Mouse (Mus musculus): ENCODE measurements around the gene Pcyox1. TPM values are rescaled to one million over a fixed set of nuclear protein-coding genes. Genes with fewer than 3 reads are reported as not detected.

The Pcyox1 gene
- polyA plus RNA-seq, 1 experiment, result 0.46 TPM

- TF ChIP-seq GATA1 (IDR thresholded peaks at IDR 0.05; ENCODE audit: low read length) (no peak), TAL1 (IDR thresholded peaks at IDR 0.05; ENCODE audit: low read length) (no peak)
- no peaks in the 10 kb centered on the region for H3K36me3 ChIP-seq (ENCODE audit: control insufficient read depth)
- peaks cover 56% of the 10 kb centered on the region for H3K4me1 ChIP-seq (ENCODE audit: control insufficient read depth)
- peak overlapping the region; percentile 35 for H3K4me3 ChIP-seq (replicated peaks)
- no peaks in the 10 kb centered on the region for H3K9me3 ChIP-seq (ENCODE audit: control insufficient read depth, low read length)
- peaks cover 18% of the 10 kb centered on the region for H3K27me3 ChIP-seq (ENCODE audit: control insufficient read depth)
These were observed 4.0 kb upstream of the Pcyox1 start for GRCm38 (mm10) chr6:86400972-86401371.

- Histone ChIP-seq H3K36me3 (ENCODE audit: control insufficient read depth) (no peaks in the 10 kb centered on the region), H3K27me3 (ENCODE audit: control insufficient read depth) (peaks cover 18% of the 10 kb centered on the region), H3K4me3 (replicated peaks) (no peak overlapping the region), H3K4me1 (ENCODE audit: control insufficient read depth) (peaks cover 55% of the 10 kb centered on the region), H3K9me3 (ENCODE audit: control insufficient read depth, low read length) (no peaks in the 10 kb centered on the region)
- TF ChIP-seq GATA1 (IDR thresholded peaks at IDR 0.05; ENCODE audit: low read length), result no peak
- TF ChIP-seq TAL1 (IDR thresholded peaks at IDR 0.05; ENCODE audit: low read length), result no peak
These were observed 3.0 kb upstream of the Pcyox1 start for GRCm38 (mm10) chr6:86399995-86400394.

DNA sequence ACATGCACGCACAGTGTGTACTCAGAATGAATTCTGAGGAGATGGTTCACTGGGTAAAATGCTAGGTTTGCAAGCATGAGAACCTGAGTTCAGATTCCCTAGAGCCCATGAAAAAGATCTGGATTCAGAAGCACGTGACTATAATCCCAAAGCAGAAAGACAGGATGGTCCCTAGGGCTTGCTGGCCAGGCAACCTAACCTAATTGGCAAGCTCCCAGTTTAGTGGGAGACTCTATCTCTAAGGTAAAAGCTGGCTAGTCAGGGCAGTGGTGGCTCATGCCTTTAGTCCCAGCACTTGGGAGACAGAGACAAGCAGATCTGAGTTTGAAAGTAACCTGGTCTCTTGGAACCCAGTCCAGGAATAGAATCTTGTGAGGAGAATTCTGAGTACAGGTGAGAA is 2.0 kb upstream of the Pcyox1 start:
- Histone ChIP-seq H3K4me1 (ENCODE audit: control insufficient read depth) (peaks cover 60% of the 10 kb centered on the region), H3K9me3 (ENCODE audit: control insufficient read depth, low read length) (no peaks in the 10 kb centered on the region), H3K36me3 (ENCODE audit: control insufficient read depth) (peaks cover 4% of the 10 kb centered on the region), H3K27me3 (ENCODE audit: control insufficient read depth) (peaks cover 18% of the 10 kb centered on the region), H3K4me3 (replicated peaks) (no peak overlapping the region)
- TF ChIP-seq GATA1 (IDR thresholded peaks at IDR 0.05; ENCODE audit: low read length) (no peak), TAL1 (IDR thresholded peaks at IDR 0.05; ENCODE audit: low read length) (no peak)

- no peaks in the 10 kb centered on the region for H3K9me3 ChIP-seq (ENCODE audit: control insufficient read depth, low read length)
- peaks cover 18% of the 10 kb centered on the region for H3K27me3 ChIP-seq (ENCODE audit: control insufficient read depth)
- TF ChIP-seq GATA1 (IDR thresholded peaks at IDR 0.05; ENCODE audit: low read length) (no peak), TAL1 (IDR thresholded peaks at IDR 0.05; ENCODE audit: low read length) (no peak)
- peaks cover 53% of the 10 kb centered on the region for H3K4me1 ChIP-seq (ENCODE audit: control insufficient read depth)
- peaks cover 10% of the 10 kb centered on the region for H3K36me3 ChIP-seq (ENCODE audit: control insufficient read depth)
- peak overlapping the region; percentile 96 for H3K4me3 ChIP-seq (replicated peaks)
These were observed 465 bp upstream of the Pcyox1 start for GRCm38 (mm10) chr6:86397257-86397980.

DNA sequence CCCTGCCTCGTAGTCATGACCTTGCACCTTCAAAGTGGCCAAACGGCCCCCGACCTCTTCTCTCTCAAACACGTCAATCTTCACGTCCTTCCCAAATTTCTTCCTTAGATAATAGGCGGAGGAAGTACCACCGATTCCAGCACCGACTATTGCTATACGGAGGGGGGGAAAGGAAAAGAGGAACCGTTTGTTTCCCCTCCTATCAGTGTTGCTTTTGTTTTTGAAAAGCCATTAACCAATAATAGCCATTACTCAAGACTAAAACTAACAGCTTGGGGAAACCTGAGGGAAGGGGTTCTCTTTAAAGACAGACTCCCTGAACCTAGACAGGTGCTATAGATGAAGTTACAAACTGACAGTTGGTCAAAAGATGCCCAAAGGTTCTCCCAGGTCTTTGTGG is 985 bp downstream of the Pcyox1 start:
- no peak for TF ChIP-seq TAL1 (IDR thresholded peaks at IDR 0.05; ENCODE audit: low read length)
- H3K9me3 ChIP-seq (ENCODE audit: control insufficient read depth, low read length), result no peaks in the 10 kb centered on the region
- H3K27me3 ChIP-seq (ENCODE audit: control insufficient read depth), result peaks cover 18% of the 10 kb centered on the region
- peak overlapping the region; percentile 96 for H3K4me3 ChIP-seq (replicated peaks)
- H3K4me1 ChIP-seq (ENCODE audit: control insufficient read depth), result peaks cover 46% of the 10 kb centered on the region
- peaks cover 25% of the 10 kb centered on the region for H3K36me3 ChIP-seq (ENCODE audit: control insufficient read depth)

DNA sequence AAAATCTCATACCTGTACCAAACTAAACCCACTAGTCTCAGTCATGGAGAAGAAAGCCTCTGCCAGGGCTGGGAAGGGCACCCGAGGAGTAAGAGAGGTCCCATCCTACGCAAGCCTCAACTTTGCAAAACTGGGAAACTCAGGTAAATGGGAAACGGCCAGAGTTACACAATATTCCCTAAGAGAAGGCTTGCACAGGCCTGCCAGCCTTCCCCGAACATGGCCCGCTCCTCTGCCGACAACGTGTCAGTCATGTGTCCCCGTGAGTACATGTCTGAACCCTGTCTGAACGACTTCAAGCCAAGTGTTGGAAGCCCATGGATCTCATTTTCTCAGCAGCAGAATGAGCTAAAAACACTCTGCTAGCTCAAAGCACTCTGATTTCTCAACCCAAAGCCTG is 1.9 kb downstream of the Pcyox1 start:
- peak overlapping the region; percentile 23 for H3K4me3 ChIP-seq (replicated peaks)
- H3K36me3 ChIP-seq (ENCODE audit: control insufficient read depth), result peaks cover 34% of the 10 kb centered on the region

DNA sequence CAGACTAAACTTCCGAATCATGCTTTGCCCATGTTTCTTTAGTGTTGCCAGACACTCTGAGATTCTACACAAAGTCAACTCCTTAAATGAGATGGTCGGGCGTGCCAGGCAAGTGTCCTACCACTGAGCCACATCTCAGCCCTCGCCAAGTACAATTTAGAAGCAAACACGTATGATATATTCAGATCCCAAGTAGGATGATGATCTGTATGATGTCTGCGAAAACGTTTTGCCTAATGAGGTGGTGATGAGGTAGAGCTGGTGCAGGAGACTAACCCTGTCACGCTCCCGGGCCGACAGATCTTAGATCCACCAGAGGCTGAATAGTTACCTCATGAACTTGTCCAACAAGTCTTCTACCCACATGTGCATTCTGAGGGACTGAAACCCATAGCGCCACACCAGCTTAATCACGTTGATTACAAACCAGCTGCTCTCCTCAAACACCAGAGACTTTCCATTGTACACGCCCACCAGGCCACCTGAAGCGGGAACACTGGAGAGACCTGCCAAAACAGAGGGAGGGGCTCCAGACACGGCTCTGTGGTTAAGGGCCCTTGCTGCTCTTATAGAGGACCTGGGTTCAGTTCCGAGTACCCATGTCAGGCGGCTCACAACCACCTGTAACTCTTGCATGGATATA is 2.8 kb downstream of the Pcyox1 start:
- Histone ChIP-seq H3K36me3 (ENCODE audit: control insufficient read depth) (peaks cover 38% of the 10 kb centered on the region), H3K27me3 (ENCODE audit: control insufficient read depth) (peaks cover 16% of the 10 kb centered on the region), H3K4me3 (replicated peaks) (no peak overlapping the region), H3K9me3 (ENCODE audit: control insufficient read depth, low read length) (no peaks in the 10 kb centered on the region), H3K4me1 (ENCODE audit: control insufficient read depth) (peaks cover 41% of the 10 kb centered on the region)
- no peak for TF ChIP-seq TAL1 (IDR thresholded peaks at IDR 0.05; ENCODE audit: low read length)
- no peak for TF ChIP-seq GATA1 (IDR thresholded peaks at IDR 0.05; ENCODE audit: low read length)

More for the DNA sequence above, 1.9 kb downstream of the Pcyox1 start:
- H3K9me3 ChIP-seq (ENCODE audit: control insufficient read depth, low read length), result no peaks in the 10 kb centered on the region
- peaks cover 18% of the 10 kb centered on the region for H3K27me3 ChIP-seq (ENCODE audit: control insufficient read depth)
- no peak for TF ChIP-seq GATA1 (IDR thresholded peaks at IDR 0.05; ENCODE audit: low read length)
- no peak for TF ChIP-seq TAL1 (IDR thresholded peaks at IDR 0.05; ENCODE audit: low read length)
- H3K4me1 ChIP-seq (ENCODE audit: control insufficient read depth), result peaks cover 41% of the 10 kb centered on the region

DNA sequence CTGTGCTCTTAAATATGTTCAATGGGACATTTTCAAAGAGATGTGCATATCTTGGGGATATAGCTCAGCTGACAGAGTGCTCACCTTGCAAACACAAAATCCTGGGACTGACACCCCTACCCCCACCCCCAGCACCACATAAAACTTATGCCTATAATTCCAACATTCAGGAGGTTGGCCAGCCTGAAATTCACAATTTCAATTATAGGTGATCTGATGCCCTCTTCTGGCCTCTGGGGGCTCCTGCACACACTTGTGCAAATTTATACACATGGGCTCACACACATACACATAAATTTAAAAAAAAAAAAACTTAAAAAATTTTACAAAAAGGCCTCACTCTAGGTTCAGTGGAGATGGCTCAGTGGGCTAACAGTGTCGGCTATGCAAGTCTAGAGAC is 3.8 kb downstream of the Pcyox1 start:
- peaks cover 7% of the 10 kb centered on the region for H3K27me3 ChIP-seq (ENCODE audit: control insufficient read depth)
- H3K9me3 ChIP-seq (ENCODE audit: control insufficient read depth, low read length), result no peaks in the 10 kb centered on the region
- no peak overlapping the region for H3K4me3 ChIP-seq (replicated peaks)
- peaks cover 48% of the 10 kb centered on the region for H3K36me3 ChIP-seq (ENCODE audit: control insufficient read depth)
- TF ChIP-seq GATA1 (IDR thresholded peaks at IDR 0.05; ENCODE audit: low read length) (no peak), TAL1 (IDR thresholded peaks at IDR 0.05; ENCODE audit: low read length) (no peak)
- peaks cover 41% of the 10 kb centered on the region for H3K4me1 ChIP-seq (ENCODE audit: control insufficient read depth)

DNA sequence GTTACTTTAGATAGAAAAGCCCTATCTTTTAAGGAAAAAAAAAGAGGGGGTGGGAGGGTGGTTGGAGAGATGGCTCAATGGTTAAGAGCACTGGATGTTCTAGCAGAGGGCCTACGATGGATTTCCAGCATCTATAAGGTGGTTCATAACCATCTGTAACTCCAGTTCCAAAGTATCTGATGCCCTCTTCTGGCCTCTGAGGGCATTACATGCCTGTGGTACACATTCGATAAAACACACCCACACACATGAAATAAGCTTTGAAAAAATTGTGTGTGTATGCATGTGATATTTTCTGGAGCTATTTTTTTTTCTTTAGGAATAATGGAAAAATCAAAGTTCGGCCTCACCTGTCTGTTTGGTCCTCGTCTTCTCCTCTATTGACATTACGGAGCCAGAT is 5.6 kb downstream of the Pcyox1 start:
- H3K27me3 ChIP-seq (ENCODE audit: control insufficient read depth), result no peaks in the 10 kb centered on the region
- no peaks in the 10 kb centered on the region for H3K9me3 ChIP-seq (ENCODE audit: control insufficient read depth, low read length)
- peaks cover 23% of the 10 kb centered on the region for H3K4me1 ChIP-seq (ENCODE audit: control insufficient read depth)
- H3K36me3 ChIP-seq (ENCODE audit: control insufficient read depth), result peaks cover 59% of the 10 kb centered on the region
- H3K4me3 ChIP-seq (replicated peaks), result no peak overlapping the region
- TF ChIP-seq TAL1 (IDR thresholded peaks at IDR 0.05; ENCODE audit: low read length) (no peak), GATA1 (IDR thresholded peaks at IDR 0.05; ENCODE audit: low read length) (no peak)

All from erythroblast, embryonic 14.5 days (primary cell).